Mouse (Mus musculus) heart, embryonic 12.5 days (tissue): ENCODE data around the gene Lactbl1. TPM values are rescaled to one million over a fixed set of nuclear protein-coding genes. Genes with fewer than 3 reads are reported as not detected.
A peak's percentile ranks its signal among the peaks of the same experiment; 100 is the strongest.

Experiments used
- ATAC-seq: fragments of 200-750 bp; cut with Nextera tagmentation; 2 replicates; pipeline ENCODE4 v1.8.0; 2017; ENCODE audit warnings: moderate TSS enrichment, moderate library complexity; ENCODE audit not compliant: insufficient number of reproducible peaks, low FRiP score
- H3K27ac ChIP-seq: fragments of 300-500 bp; sonication (generic); 2 replicates; pipeline ENCODE4 v1.5.1; 2016; ENCODE audit warnings: mild to moderate bottlenecking, moderate library complexity; ENCODE audit not compliant: poor library complexity, severe bottlenecking
- H3K27me3 ChIP-seq: fragments of 300-500 bp; sonication (generic); replicated peaks from 2 replicates; pipeline ENCODE4 v1.6.1; 2016; ENCODE audit warnings: mild to moderate bottlenecking, moderate library complexity
- H3K36me3 ChIP-seq: fragments of 300-500 bp; sonication (generic); 2 replicates; pipeline ENCODE4 v1.6.1; 2016; ENCODE audit warnings: mild to moderate bottlenecking, moderate library complexity
- H3K4me1 ChIP-seq: fragments of 300-500 bp; sonication (generic); replicated peaks from 2 replicates; pipeline ENCODE4 v1.6.1; 2016; ENCODE audit warnings: mild to moderate bottlenecking
- H3K4me2 ChIP-seq: fragments of 300-500 bp; sonication (generic); 2 replicates; pipeline ENCODE4 v1.6.1; 2016; ENCODE audit warnings: mild to moderate bottlenecking, moderate library complexity
- H3K4me3 ChIP-seq: fragments of 300-500 bp; sonication (generic); 2 replicates; pipeline ENCODE4 v1.5.1; 2016; ENCODE audit warnings: mild to moderate bottlenecking
- H3K9ac ChIP-seq: fragments of 300-500 bp; sonication (generic); 2 replicates; pipeline ENCODE4 v1.6.1; 2016; ENCODE audit warnings: mild to moderate bottlenecking, moderate library complexity
- H3K9me3 ChIP-seq: fragments of 300-500 bp; sonication (generic); replicated peaks from 2 replicates; pipeline ENCODE4 v1.6.1; 2016; ENCODE audit warnings: mild to moderate bottlenecking, moderate library complexity
- WGBS: fragments of 180-500 bp; shearing (Covaris S2); methylation state at CpG from one replicate; pipeline ENCODE4 v1.1.7; 2016; 5-methylcytosine and 5-hydroxymethylcytosine counted together
- polyA plus RNA-seq: library from polyadenylated mRNA; unstranded; fragments of >200 nt; fragmentation: Nextera tagmentation; extraction: Ambion mirVana; gene quantifications from 2 replicates; pipeline ENCODE4 v1.2.1, GENCODE M21; 2016

The Lactbl1 gene
- not detected in 2 replicates for polyA plus RNA-seq

DNA sequence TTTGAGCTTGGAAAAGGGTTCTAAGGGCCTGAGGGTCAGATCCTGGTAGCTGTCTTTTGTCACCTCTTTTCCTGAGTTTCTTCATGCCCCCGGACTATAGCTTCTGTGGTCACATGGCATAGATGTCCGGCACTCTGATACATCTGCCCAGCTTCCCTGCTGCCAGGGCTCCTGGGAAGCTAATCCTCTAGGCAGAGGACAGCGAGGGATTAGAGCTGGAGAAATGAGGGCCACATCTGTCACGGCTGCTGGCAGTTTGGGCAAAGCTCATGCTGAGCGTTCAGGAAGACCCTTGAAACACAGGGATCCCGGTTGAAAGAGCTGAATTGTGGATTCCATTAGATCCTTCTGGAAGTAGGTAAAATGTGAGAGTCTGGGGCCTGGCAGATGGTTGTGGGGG, at the start of gene Lactbl1:
Gene Lactbl1, plus strand, starts transcription at position 234 of the 400 bp plus-strand sequence.
- Histone ChIP-seq H3K9me3 (no peaks in the 10 kb centered on the region), H3K4me2 (no peak within 1 kb of the TSS), H3K36me3 (no peaks in the 10 kb centered on the region), H3K4me1 (no peaks in the 10 kb centered on the region; the same call in 1 of the 2 replicates), H3K27me3 (peaks cover 17% of the 10 kb centered on the region; the same call in 1 of the 2 replicates), H3K9ac (no peak within 1 kb of the TSS), H3K27ac (no peak within 1 kb of the TSS), H3K4me3 (no peak within 1 kb of the TSS)
- ATAC-seq = no peak
- WGBS = 38% methylated on average over 6 of the region's 6 CpGs

DNA sequence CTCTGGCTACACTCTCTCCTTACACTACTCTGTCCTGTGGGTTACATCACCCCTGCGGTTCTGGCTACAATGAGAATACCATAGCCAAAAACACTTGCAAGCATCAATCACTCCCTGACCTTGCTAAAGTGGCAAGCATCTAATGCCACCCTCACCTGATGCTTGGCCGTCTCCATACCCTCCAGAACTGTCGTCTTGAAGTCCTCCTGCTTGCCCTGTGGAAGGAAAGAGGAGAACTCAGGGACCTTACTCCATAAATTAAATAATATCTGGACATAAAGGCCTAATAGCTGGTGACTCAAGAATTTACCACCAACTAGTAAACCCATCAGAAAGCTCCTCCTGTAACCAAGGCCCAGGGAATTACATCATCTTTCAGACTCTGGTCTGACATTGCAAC, 40.5 kb upstream of the Lactbl1 start:
- no peak for ATAC-seq
- no peaks in the 10 kb centered on the region for H3K9me3 ChIP-seq

GRCm38 (mm10) chr4:136587221-136587827, 35.1 kb upstream of the Lactbl1 start:
- Histone ChIP-seq H3K27ac (no peak overlapping the region), H3K4me1 (peaks cover 23% of the 10 kb centered on the region), H3K36me3 (peaks cover 14% of the 10 kb centered on the region; the same call in 1 of the 2 replicates), H3K4me2 (no peak overlapping the region), H3K9me3 (no peaks in the 10 kb centered on the region), H3K9ac (no peak overlapping the region), H3K27me3 (no peaks in the 10 kb centered on the region), H3K4me3 (no peak overlapping the region)
- peak; percentile 51; the same call in 1 of the 2 replicates for ATAC-seq
- 90% methylated on average over 4 of the region's 4 CpGs for WGBS

More for the DNA sequence above, 40.5 kb upstream of the Lactbl1 start:
- WGBS = 92% methylated on average over 3 of the region's 3 CpGs
- H3K4me3 ChIP-seq = no peak overlapping the region
- no peak overlapping the region for H3K4me2 ChIP-seq
- no peaks in the 10 kb centered on the region for H3K27me3 ChIP-seq
- H3K4me1 ChIP-seq = peaks cover 22% of the 10 kb centered on the region
- no peak overlapping the region for H3K27ac ChIP-seq
- H3K36me3 ChIP-seq = 0 out of 2 replicates have a peak, but pooled peaks cover 3% of the 10 kb centered on the region
- H3K9ac ChIP-seq = no peak overlapping the region

GRCm38 (mm10) chr4:136588003-136588402, 34.4 kb upstream of the Lactbl1 start:
- no peaks in the 10 kb centered on the region for H3K9me3 ChIP-seq
- no peak overlapping the region for H3K4me3 ChIP-seq
- 40% methylated on average over 4 of the region's 4 CpGs for WGBS

GRCm38 (mm10) chr4:136592111-136592510, 30.3 kb upstream of the Lactbl1 start:
- 55% methylated on average over 4 of the region's 4 CpGs for WGBS
- H3K4me1 ChIP-seq = peaks cover 24% of the 10 kb centered on the region
- no peak overlapping the region for H3K4me3 ChIP-seq
- ATAC-seq = no peak
- no peak overlapping the region for H3K4me2 ChIP-seq
- no peak overlapping the region for H3K9ac ChIP-seq
- no peak overlapping the region for H3K27ac ChIP-seq
- H3K9me3 ChIP-seq = no peaks in the 10 kb centered on the region
- H3K27me3 ChIP-seq = no peaks in the 10 kb centered on the region
- H3K36me3 ChIP-seq = peaks cover 18% of the 10 kb centered on the region; the same call in 1 of the 2 replicates

More at GRCm38 (mm10) chr4:136588003-136588402, 34.4 kb upstream of the Lactbl1 start:
- H3K27me3 ChIP-seq = no peaks in the 10 kb centered on the region
- H3K9ac ChIP-seq = no peak overlapping the region
- no peak for ATAC-seq
- H3K4me2 ChIP-seq = no peak overlapping the region
- H3K36me3 ChIP-seq = peaks cover 18% of the 10 kb centered on the region; the same call in 1 of the 2 replicates
- peaks cover 20% of the 10 kb centered on the region for H3K4me1 ChIP-seq
- H3K27ac ChIP-seq = no peak overlapping the region

DNA sequence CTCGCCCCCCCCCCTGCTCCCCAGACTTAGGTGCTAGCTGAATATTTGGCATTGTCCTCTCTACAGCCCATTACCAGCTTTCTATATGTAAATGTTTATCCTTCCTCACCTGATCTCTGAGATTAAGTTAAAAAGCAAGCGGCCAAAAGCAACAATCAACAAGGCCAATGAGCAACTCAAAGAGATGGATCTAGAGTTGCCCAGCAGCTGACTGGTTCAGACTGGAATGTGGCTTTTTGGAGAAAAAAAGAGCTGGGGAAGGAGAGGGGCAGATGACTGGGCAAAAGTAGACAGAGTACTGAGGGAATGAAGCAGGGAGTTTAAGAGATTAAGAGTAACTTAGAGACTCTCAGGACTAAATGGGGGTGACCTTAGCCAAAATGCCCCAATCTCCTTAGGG, 28.4 kb upstream of the Lactbl1 start:
- Histone ChIP-seq H3K9me3 (no peaks in the 10 kb centered on the region), H3K9ac (no peak overlapping the region), H3K36me3 (peaks cover 15% of the 10 kb centered on the region; the same call in 1 of the 2 replicates), H3K27me3 (no peaks in the 10 kb centered on the region), H3K4me2 (no peak overlapping the region), H3K4me1 (peaks cover 18% of the 10 kb centered on the region), H3K4me3 (no peak overlapping the region), H3K27ac (no peak overlapping the region)
- 93% methylated on average over 2 of the region's 2 CpGs for WGBS
- no peak for ATAC-seq

DNA sequence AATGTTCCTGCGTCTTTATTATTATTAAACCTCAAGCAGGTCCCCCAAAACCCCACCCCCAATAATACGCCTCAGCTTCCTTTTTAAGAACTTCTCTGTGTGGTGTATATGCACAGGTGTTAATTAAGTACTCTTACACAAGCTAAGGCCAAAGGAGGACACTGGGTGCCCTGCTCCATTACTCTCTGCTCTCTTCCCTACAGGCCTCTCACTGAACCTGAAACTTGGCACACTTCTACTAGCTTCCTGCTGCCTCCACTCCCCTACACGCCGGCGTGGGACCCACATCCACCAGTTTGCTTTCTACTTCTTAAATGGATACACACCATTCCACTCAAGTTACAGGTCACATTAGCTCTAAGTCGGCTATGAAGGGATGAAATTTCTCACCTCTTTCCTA, 27.2 kb upstream of the Lactbl1 start:
- WGBS = 83% methylated on average over 6 of the region's 6 CpGs
- H3K9ac ChIP-seq = no peak overlapping the region
- no peak overlapping the region for H3K4me3 ChIP-seq
- no peak overlapping the region for H3K4me2 ChIP-seq
- H3K4me1 ChIP-seq = peaks cover 21% of the 10 kb centered on the region
- no peaks in the 10 kb centered on the region for H3K27me3 ChIP-seq
- peaks cover 10% of the 10 kb centered on the region; the same call in 1 of the 2 replicates for H3K36me3 ChIP-seq
- no peak overlapping the region for H3K27ac ChIP-seq
- ATAC-seq = no peak
- no peaks in the 10 kb centered on the region for H3K9me3 ChIP-seq

DNA sequence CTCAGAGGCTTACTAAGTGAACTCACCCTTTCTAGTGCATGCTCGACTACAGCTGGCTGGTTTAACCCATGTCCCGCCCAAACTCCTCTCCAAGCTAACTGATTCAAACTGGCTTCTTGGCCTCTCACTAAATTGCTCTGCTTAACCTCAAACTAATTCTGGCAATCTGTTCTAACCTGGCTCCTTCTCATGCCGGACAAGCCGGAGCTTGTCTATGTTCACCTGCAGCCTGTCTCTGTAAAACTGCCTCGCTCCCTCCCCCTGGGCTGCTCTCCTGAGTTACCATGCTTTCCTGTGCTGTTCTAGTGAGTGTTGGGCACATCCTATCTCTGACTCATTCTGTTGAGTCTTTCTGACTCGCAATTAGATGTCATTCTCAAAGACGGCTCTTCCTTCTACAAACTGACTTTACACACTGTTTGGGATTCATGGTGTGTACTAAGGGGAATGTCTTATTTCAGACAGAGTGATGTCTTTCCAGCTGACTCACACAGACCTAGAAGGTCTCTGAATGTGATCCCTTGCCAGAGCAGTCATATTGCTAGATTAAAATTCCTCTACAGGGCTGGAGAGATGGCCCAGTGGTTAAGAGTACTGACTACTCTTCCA, 24.0 kb upstream of the Lactbl1 start:
- no peak for ATAC-seq
- WGBS = 83% methylated on average over 7 of the region's 7 CpGs
- Histone ChIP-seq H3K36me3 (no peaks in the 10 kb centered on the region), H3K9ac (no peak overlapping the region), H3K4me1 (peaks cover 33% of the 10 kb centered on the region), H3K9me3 (no peaks in the 10 kb centered on the region), H3K27me3 (no peaks in the 10 kb centered on the region), H3K27ac (no peak overlapping the region), H3K4me2 (no peak overlapping the region), H3K4me3 (no peak overlapping the region)

DNA sequence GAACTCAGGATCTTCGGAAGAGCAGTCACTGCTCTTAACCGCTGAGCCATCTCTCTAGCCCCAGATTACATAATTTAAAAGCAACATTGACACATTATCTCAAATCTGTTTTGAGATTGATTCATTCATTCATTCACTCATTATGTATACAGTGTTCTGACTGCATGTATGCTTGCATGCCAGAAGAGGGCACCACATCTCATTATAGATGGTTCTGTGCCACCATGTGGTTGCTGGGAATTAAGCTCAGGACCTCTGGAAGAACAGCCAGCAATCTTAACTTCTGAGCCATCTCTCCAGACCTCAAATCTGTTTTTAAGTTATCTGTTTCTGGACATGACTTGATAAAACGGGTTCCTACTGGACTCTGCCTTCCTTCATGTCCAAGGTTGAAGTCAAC, 22.6 kb upstream of the Lactbl1 start:
- Histone ChIP-seq H3K27me3 (no peaks in the 10 kb centered on the region), H3K4me2 (no peak overlapping the region), H3K4me3 (no peak overlapping the region), H3K9me3 (no peaks in the 10 kb centered on the region), H3K27ac (no peak overlapping the region), H3K9ac (no peak overlapping the region), H3K36me3 (no peaks in the 10 kb centered on the region), H3K4me1 (peaks cover 22% of the 10 kb centered on the region)
- no peak for ATAC-seq
- 95% methylated on average over 3 of the region's 3 CpGs for WGBS

GRCm38 (mm10) chr4:136600536-136600935, 21.9 kb upstream of the Lactbl1 start:
- no peak overlapping the region for H3K27ac ChIP-seq
- peaks cover 19% of the 10 kb centered on the region for H3K4me1 ChIP-seq
- no peak overlapping the region for H3K9ac ChIP-seq
- ATAC-seq = no peak
- H3K9me3 ChIP-seq = no peaks in the 10 kb centered on the region
- H3K4me3 ChIP-seq = peak overlapping the region; percentile 97; the same call in 1 of the 2 replicates
- no peaks in the 10 kb centered on the region for H3K27me3 ChIP-seq
- peak overlapping the region; percentile 71 for H3K4me2 ChIP-seq
- H3K36me3 ChIP-seq = no peaks in the 10 kb centered on the region
- 77% methylated on average over 2 of the region's 2 CpGs for WGBS

DNA sequence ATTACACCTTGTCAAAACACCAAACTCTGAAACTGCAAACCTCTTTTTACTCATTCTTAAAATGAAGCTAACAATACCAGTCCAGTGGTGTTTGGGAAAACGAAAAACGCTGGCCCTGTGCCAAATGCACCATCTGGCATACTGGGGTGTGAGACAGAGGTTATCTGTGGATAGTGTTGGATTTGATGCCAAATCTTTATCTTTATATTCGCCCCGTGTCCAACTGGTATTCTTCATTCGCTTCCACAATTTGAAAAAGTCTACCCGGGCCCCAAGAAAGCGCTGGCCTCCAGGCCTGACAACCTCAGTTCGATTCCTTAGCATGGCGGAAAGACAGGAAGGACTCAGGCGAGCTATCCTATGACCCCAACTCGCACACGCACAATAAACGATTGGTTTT, 20.9 kb upstream of the Lactbl1 start:
- no peaks in the 10 kb centered on the region for H3K36me3 ChIP-seq
- H3K27ac ChIP-seq = peak overlapping the region; percentile 83; the same call in 1 of the 2 replicates
- H3K9me3 ChIP-seq = no peaks in the 10 kb centered on the region
- 1% methylated on average over 13 of the region's 13 CpGs for WGBS
- peak overlapping the region; percentile 97 for H3K4me3 ChIP-seq
- H3K9ac ChIP-seq = peak overlapping the region; percentile 100
- no peak for ATAC-seq
- peak overlapping the region; percentile 71 for H3K4me2 ChIP-seq
- H3K27me3 ChIP-seq = no peaks in the 10 kb centered on the region
- peaks cover 19% of the 10 kb centered on the region for H3K4me1 ChIP-seq
